Mouse (Mus musculus) heart, embryonic 16.5 days (tissue): ENCODE data around the gene Dtx1. TPM values are rescaled to one million over a fixed set of nuclear protein-coding genes. Genes with fewer than 3 reads are reported as not detected.

Source experiments
- ATAC-seq: fragments of 200-750 bp; cut with Nextera tagmentation; replicated peaks from 2 replicates; pipeline ENCODE4 v1.8.0; 2017; ENCODE audit warnings: moderate number of reproducible peaks; ENCODE audit not compliant: insufficient read depth, low FRiP score; ENCODE audit errors: extremely low read depth
- H3K27ac ChIP-seq: fragments of 300-500 bp; sonication (generic); 2 replicates; pipeline ENCODE4 v1.5.1; 2014; ENCODE audit warnings: mild to moderate bottlenecking, low read length, control low read depth, moderate library complexity
- H3K27me3 ChIP-seq: fragments of 300-500 bp; sonication (generic); 2 replicates; pipeline ENCODE4 v1.6.1; 2014; ENCODE audit warnings: low read length, mixed read lengths; ENCODE audit not compliant: control insufficient read depth, insufficient read depth
- H3K36me3 ChIP-seq: fragments of 300-500 bp; sonication (generic); 2 replicates; pipeline ENCODE4 v1.6.1; 2014; ENCODE audit not compliant: control insufficient read depth, insufficient read depth
- H3K4me1 ChIP-seq: fragments of 300-500 bp; sonication (generic); 2 replicates; pipeline ENCODE4 v1.6.1; 2014; ENCODE audit warnings: low read length, mixed read lengths; ENCODE audit not compliant: control insufficient read depth, insufficient read depth
- H3K4me2 ChIP-seq: fragments of 300-500 bp; sonication (generic); 2 replicates; pipeline ENCODE4 v1.6.1; 2014; ENCODE audit warnings: low read depth, mild to moderate bottlenecking, control low read depth, low read length
- H3K4me3 ChIP-seq: fragments of 300-500 bp; sonication (generic); 2 replicates; pipeline ENCODE4 v1.5.1; 2014; ENCODE audit warnings: mild to moderate bottlenecking, control low read depth, low read length
- H3K9ac ChIP-seq: fragments of 300-500 bp; sonication (generic); 2 replicates; pipeline ENCODE4 v1.6.1; 2014; ENCODE audit warnings: low read length, control low read depth
- H3K9me3 ChIP-seq: fragments of 300-500 bp; sonication (generic); replicated peaks from 2 replicates; pipeline ENCODE4 v1.6.1; 2016; ENCODE audit warnings: low read length; ENCODE audit not compliant: control insufficient read depth
- WGBS: fragments of 180-500 bp; shearing (Covaris S2); extraction: QIAGEN DNeasy Blood & Tissue Kit; methylation state at CpG from one replicate; pipeline ENCODE4 v1.1.7; 2014; 5-methylcytosine and 5-hydroxymethylcytosine counted together
- polyA plus RNA-seq: library from polyadenylated mRNA; unstranded; fragments of >200 nt; fragmentation: Nextera tagmentation; extraction: Ambion mirVana; gene quantifications from 2 replicates; pipeline ENCODE4 v1.2.1, GENCODE M21; 2015

Dtx1 gene
- polyA plus RNA-seq, 1 experiment from 2014 or later, result 11.2 TPM

GRCm38 (mm10) chr5:120732740-120733139 lies 21.0 kb upstream of the Dtx1 start:
- Histone ChIP-seq H3K4me2 (no peak overlapping the region), H3K27ac (no peak overlapping the region), H3K9ac (no peak overlapping the region), H3K36me3 (no peaks in the 10 kb centered on the region), H3K4me1 (no peaks in the 10 kb centered on the region), H3K9me3 (no peaks in the 10 kb centered on the region), H3K27me3 (no peaks in the 10 kb centered on the region), H3K4me3 (no peak overlapping the region)
- no peak for ATAC-seq
- 42% methylated on average over 1 of the region's 1 CpGs for WGBS

- H3K9ac ChIP-seq, result no peak overlapping the region
- H3K36me3 ChIP-seq, result no peaks in the 10 kb centered on the region
- H3K27ac ChIP-seq, result no peak overlapping the region
- no peak overlapping the region for H3K4me3 ChIP-seq
- no peaks in the 10 kb centered on the region for H3K9me3 ChIP-seq
- no peaks in the 10 kb centered on the region for H3K27me3 ChIP-seq
- no peak for ATAC-seq
- 67% methylated on average over 10 of the region's 10 CpGs for WGBS
- H3K4me1 ChIP-seq, result no peaks in the 10 kb centered on the region
- no peak overlapping the region for H3K4me2 ChIP-seq
These were observed 17.6 kb upstream of the Dtx1 start for GRCm38 (mm10) chr5:120729319-120729718.

- H3K9me3 ChIP-seq, result no peaks in the 10 kb centered on the region
- no peak overlapping the region for H3K27ac ChIP-seq
- H3K27me3 ChIP-seq, result no peaks in the 10 kb centered on the region
- no peak overlapping the region for H3K4me2 ChIP-seq
- H3K36me3 ChIP-seq, result no peaks in the 10 kb centered on the region
- no peak overlapping the region for H3K9ac ChIP-seq
- no peak overlapping the region for H3K4me3 ChIP-seq
- 58% methylated on average over 12 of the region's 12 CpGs for WGBS
- H3K4me1 ChIP-seq, result no peaks in the 10 kb centered on the region
- ATAC-seq, result no peak
These were observed 14.2 kb upstream of the Dtx1 start for GRCm38 (mm10) chr5:120725811-120726455.

GRCm38 (mm10) chr5:120721005-120721404 lies 9.3 kb upstream of the Dtx1 start:
- no peak overlapping the region for H3K9ac ChIP-seq
- peaks cover 5% of the 10 kb centered on the region; the same call in 1 of the 2 replicates for H3K9me3 ChIP-seq
- H3K27ac ChIP-seq, result no peak overlapping the region
- no peaks in the 10 kb centered on the region for H3K36me3 ChIP-seq
- no peaks in the 10 kb centered on the region for H3K27me3 ChIP-seq
- no peak overlapping the region for H3K4me3 ChIP-seq
- 54% methylated on average over 7 of the region's 7 CpGs for WGBS
- no peak for ATAC-seq
- H3K4me2 ChIP-seq, result no peak overlapping the region
- no peaks in the 10 kb centered on the region for H3K4me1 ChIP-seq

- H3K9ac ChIP-seq, result no peak overlapping the region
- no peak overlapping the region for H3K4me3 ChIP-seq
- no peak overlapping the region for H3K27ac ChIP-seq
- H3K9me3 ChIP-seq, result peaks cover 5% of the 10 kb centered on the region; the same call in 1 of the 2 replicates
- ATAC-seq, result peak; percentile 41; the same call in 1 of the 2 replicates
- H3K4me2 ChIP-seq, result no peak overlapping the region
- no peaks in the 10 kb centered on the region for H3K36me3 ChIP-seq
- H3K4me1 ChIP-seq, result no peaks in the 10 kb centered on the region; the same call in 1 of the 2 replicates
- 51% methylated on average over 15 of the region's 15 CpGs for WGBS
- peaks cover 7% of the 10 kb centered on the region for H3K27me3 ChIP-seq
These were observed 7.1 kb upstream of the Dtx1 start for GRCm38 (mm10) chr5:120718600-120719378.

GRCm38 (mm10) chr5:120717136-120717535 lies 5.4 kb upstream of the Dtx1 start:
- H3K4me2 ChIP-seq, result no peak overlapping the region
- no peak overlapping the region for H3K9ac ChIP-seq
- H3K4me3 ChIP-seq, result no peak overlapping the region
- H3K36me3 ChIP-seq, result no peaks in the 10 kb centered on the region
- WGBS, result 63% methylated on average over 10 of the region's 10 CpGs
- H3K4me1 ChIP-seq, result no peaks in the 10 kb centered on the region; the same call in 1 of the 2 replicates
- H3K27me3 ChIP-seq, result peaks cover 23% of the 10 kb centered on the region
- H3K27ac ChIP-seq, result no peak overlapping the region
- no peak for ATAC-seq
- H3K9me3 ChIP-seq, result peaks cover 5% of the 10 kb centered on the region; the same call in 1 of the 2 replicates

GRCm38 (mm10) chr5:120714314-120714713 lies 2.6 kb upstream of the Dtx1 start:
- H3K27me3 ChIP-seq, result peaks cover 51% of the 10 kb centered on the region

GRCm38 (mm10) chr5:120712721-120713120 lies 994 bp upstream of the Dtx1 start:
- Histone ChIP-seq H3K4me3 (no peak overlapping the region), H3K4me2 (no peak overlapping the region), H3K4me1 (peaks cover 8% of the 10 kb centered on the region), H3K27ac (no peak overlapping the region), H3K9ac (no peak overlapping the region), H3K27me3 (peaks cover 66% of the 10 kb centered on the region), H3K36me3 (no peaks in the 10 kb centered on the region), H3K9me3 (no peaks in the 10 kb centered on the region)
- no peak for ATAC-seq
- WGBS, result 68% methylated on average over 8 of the region's 8 CpGs

More at GRCm38 (mm10) chr5:120714314-120714713, 2.6 kb upstream of the Dtx1 start:
- peaks cover 8% of the 10 kb centered on the region for H3K4me1 ChIP-seq
- no peak overlapping the region for H3K27ac ChIP-seq
- H3K4me3 ChIP-seq, result no peak overlapping the region
- H3K9ac ChIP-seq, result no peak overlapping the region
- 3% methylated on average over 16 of the region's 16 CpGs for WGBS
- H3K36me3 ChIP-seq, result no peaks in the 10 kb centered on the region
- peak overlapping the region; percentile 5; the same call in 1 of the 2 replicates for H3K4me2 ChIP-seq
- no peaks in the 10 kb centered on the region for H3K9me3 ChIP-seq
- ATAC-seq, result no peak

- Histone ChIP-seq H3K27me3 (peaks cover 76% of the 10 kb centered on the region), H3K4me1 (peaks cover 11% of the 10 kb centered on the region)
These were observed 311 bp downstream of the Dtx1 start for GRCm38 (mm10) chr5:120711416-120711815.

More at GRCm38 (mm10) chr5:120711416-120711815, 311 bp downstream of the Dtx1 start:
- ATAC-seq, result no peak; the same call in 1 of the 2 replicates
- Histone ChIP-seq H3K9ac (peak overlapping the region; percentile 57), H3K36me3 (no peaks in the 10 kb centered on the region), H3K4me3 (peak overlapping the region; percentile 52), H3K9me3 (no peaks in the 10 kb centered on the region), H3K27ac (no peak overlapping the region), H3K4me2 (peak overlapping the region; percentile 66)
- 2% methylated on average over 43 of the region's 43 CpGs for WGBS
